Mouse (Mus musculus) MEL (cell line): ENCODE measurements around the gene Ccdc163. TPM values are rescaled to one million over a fixed set of nuclear protein-coding genes. Genes with fewer than 3 reads are reported as not detected.

Experiments used
- DNase-seq: peaks from one replicate; pipeline ENCODE4 v3.0.0; 2011; ENCODE audit warnings: low read depth, low spot score
- H3K27ac ChIP-seq: 2 replicates; pipeline ENCODE4 v1.5.1; 2012; ENCODE audit warnings: low read depth, mild to moderate bottlenecking, control low read depth, low read length, moderate library complexity; ENCODE audit not compliant: control insufficient read depth
- H3K27me3 ChIP-seq, 2 experiments: fragments of 150-350 bp in 1 of 2; sonication (generic) in 1 of 2; 2 replicates each; pipeline ENCODE4 v1.6.1; 2012; ENCODE audit warnings: low read length in 2 of 2, mild to moderate bottlenecking in 2 of 2, improper control_type of control experiment in 1 of 2, moderate library complexity in 1 of 2; ENCODE audit not compliant: insufficient read depth in 2 of 2, control insufficient read depth in 1 of 2
- H3K36me3 ChIP-seq, 2 experiments: 2 replicates each; pipeline ENCODE4 v1.6.1; 2012 to 2014; ENCODE audit warnings: low read length in 2 of 2, improper control_type of control experiment in 1 of 2, inconsistent platforms in 1 of 2, mild to moderate bottlenecking in 1 of 2; ENCODE audit not compliant: insufficient read depth in 2 of 2, control insufficient read depth in 1 of 2
- H3K4me1 ChIP-seq, 2 experiments: fragments of 150-350 bp in 1 of 2; sonication (generic) in 1 of 2; 2 replicates each; pipeline ENCODE4 v1.6.1; 2012; ENCODE audit warnings: low read length in 2 of 2, improper control_type of control experiment in 1 of 2, mild to moderate bottlenecking in 1 of 2; ENCODE audit not compliant: insufficient read depth in 2 of 2, control insufficient read depth in 1 of 2
- H3K4me3 ChIP-seq, 2 experiments: fragments of 150-350 bp in 1 of 2; sonication (generic) in 1 of 2; 2 replicates each; pipeline ENCODE4 v1.5.1; 2012; ENCODE audit warnings: low read depth in 2 of 2, low read length in 2 of 2, mild to moderate bottlenecking in 2 of 2, moderate library complexity in 2 of 2, control low read depth in 1 of 2, improper control_type of control experiment in 1 of 2; ENCODE audit not compliant: control insufficient read depth in 1 of 2, insufficient read depth in 1 of 2
- H3K79me2 ChIP-seq: 2 replicates; pipeline ENCODE4 v1.6.1; 2012; ENCODE audit warnings: mild to moderate bottlenecking, low read length, moderate library complexity; ENCODE audit not compliant: control insufficient read depth, poor library complexity, insufficient read depth
- H3K9ac ChIP-seq: 2 replicates; pipeline ENCODE4 v1.6.1; 2012; ENCODE audit warnings: low read depth, mild to moderate bottlenecking, control low read depth, low read length, moderate library complexity; ENCODE audit not compliant: control insufficient read depth, poor library complexity, severe bottlenecking
- H3K9me3 ChIP-seq: fragments of 150-350 bp; sonication (generic); replicated peaks from 2 replicates; pipeline ENCODE4 v1.6.1; 2012; ENCODE audit warnings: mild to moderate bottlenecking, low read length, improper control_type of control experiment, moderate library complexity; ENCODE audit not compliant: insufficient read depth
- BHLHE40 ChIP-seq: IDR thresholded peaks from 2 replicates; pipeline ENCODE4 v1.6.1; 2012; ENCODE audit warnings: low read depth, mild to moderate bottlenecking, inconsistent platforms, low read length, improper control_type of control experiment, borderline replicate concordance
- CHD1 ChIP-seq: IDR thresholded peaks from 2 replicates; pipeline ENCODE4 v1.6.1; 2012; ENCODE audit warnings: low read depth, mild to moderate bottlenecking, inconsistent platforms, low read length, improper control_type of control experiment
- CHD2 ChIP-seq: IDR thresholded peaks from 2 replicates; pipeline ENCODE4 v1.6.1; 2011; ENCODE audit warnings: low read length, improper control_type of control experiment
- CTCF ChIP-seq, 3 experiments: IDR thresholded peaks in 2 of 3; conservative IDR thresholded peaks in 1 of 3; 2 replicates each; pipeline ENCODE4 v1.5.1; 2011 to 2012; ENCODE audit warnings: low read length in 3 of 3, low read depth in 2 of 3, mild to moderate bottlenecking in 2 of 3, improper control_type of control experiment in 1 of 3, inconsistent platforms in 1 of 3, mixed read lengths in 1 of 3, moderate library complexity in 1 of 3; ENCODE audit not compliant: control insufficient read depth in 1 of 3, insufficient read depth in 1 of 3, poor library complexity in 1 of 3, severe bottlenecking in 1 of 3
- ELF1 ChIP-seq: IDR thresholded peaks from 2 replicates; pipeline ENCODE4 v1.6.1; 2014; ENCODE audit warnings: low read depth, mild to moderate bottlenecking, inconsistent platforms, low read length, improper control_type of control experiment, moderate library complexity
- ETS1 ChIP-seq: IDR thresholded peaks from 2 replicates; pipeline ENCODE4 v1.6.1; 2012; ENCODE audit warnings: low read depth, mild to moderate bottlenecking, inconsistent platforms, low read length, improper control_type of control experiment, moderate library complexity
- GABPA ChIP-seq: IDR thresholded peaks from 2 replicates; pipeline ENCODE4 v1.6.1; 2012; ENCODE audit warnings: low read depth, mild to moderate bottlenecking, inconsistent platforms, low read length, improper control_type of control experiment, moderate library complexity
- HCFC1 ChIP-seq: IDR thresholded peaks from 2 replicates; pipeline ENCODE4 v1.6.1; 2012; ENCODE audit warnings: low read depth, mild to moderate bottlenecking, inconsistent platforms, low read length, improper control_type of control experiment, moderate library complexity
- JUND ChIP-seq: IDR thresholded peaks from 2 replicates; pipeline ENCODE4 v1.6.1; 2011; ENCODE audit warnings: low read depth, mild to moderate bottlenecking, improper control_type of control experiment, low read length
- KAT2A ChIP-seq: conservative IDR thresholded peaks from 2 replicates; pipeline ENCODE4 v1.6.1; 2012; ENCODE audit warnings: low read depth, low read length, improper control_type of control experiment, inconsistent platforms
- MAX ChIP-seq: IDR thresholded peaks from 2 replicates; pipeline ENCODE4 v1.6.1; 2011; ENCODE audit warnings: low read length, improper control_type of control experiment
- MAZ ChIP-seq: IDR thresholded peaks from 2 replicates; pipeline ENCODE4 v1.6.1; 2012; ENCODE audit warnings: low read depth, mild to moderate bottlenecking, inconsistent platforms, low read length, improper control_type of control experiment
- MXI1 ChIP-seq: IDR thresholded peaks from 2 replicates; pipeline ENCODE4 v1.6.1; 2011; ENCODE audit warnings: mild to moderate bottlenecking, low read depth, low read length, improper control_type of control experiment
- MYB ChIP-seq: IDR thresholded peaks from 2 replicates; pipeline ENCODE4 v1.6.1; 2011; ENCODE audit warnings: mild to moderate bottlenecking, low read depth, low read length, improper control_type of control experiment
- MYC ChIP-seq: IDR thresholded peaks from 2 replicates; pipeline ENCODE4 v1.6.1; 2011; ENCODE audit warnings: low read depth, mild to moderate bottlenecking, low read length, improper control_type of control experiment, moderate library complexity
- NRF1 ChIP-seq: IDR thresholded peaks from 2 replicates; pipeline ENCODE4 v1.6.1; 2014; ENCODE audit warnings: low read depth, mild to moderate bottlenecking, inconsistent platforms, low read length, improper control_type of control experiment, moderate library complexity; ENCODE audit not compliant: poor library complexity, insufficient read depth, severe bottlenecking
- POLR2AphosphoS5 ChIP-seq: IDR thresholded peaks from 2 replicates; pipeline ENCODE4 v1.6.1; 2012; ENCODE audit warnings: low read depth, borderline replicate concordance, mild to moderate bottlenecking, inconsistent platforms, low read length, moderate library complexity, mixed read lengths
- SIN3A ChIP-seq: IDR thresholded peaks from 2 replicates; pipeline ENCODE4 v1.6.1; 2012; ENCODE audit warnings: low read length, improper control_type of control experiment, inconsistent platforms
- TCF12 ChIP-seq: IDR thresholded peaks from 2 replicates; pipeline ENCODE4 v1.6.1; 2014; ENCODE audit warnings: low read depth, mild to moderate bottlenecking, inconsistent platforms, low read length, improper control_type of control experiment, moderate library complexity
- USF1 ChIP-seq: IDR thresholded peaks from 2 replicates; pipeline ENCODE4 v1.6.1; 2014; ENCODE audit warnings: low read depth, mild to moderate bottlenecking, inconsistent platforms, low read length, improper control_type of control experiment, moderate library complexity
- ZC3H11A ChIP-seq: IDR thresholded peaks from 2 replicates; pipeline ENCODE4 v1.6.1; 2012; ENCODE audit warnings: low read depth, mild to moderate bottlenecking, inconsistent platforms, low read length, improper control_type of control experiment
- ZMIZ1 ChIP-seq: IDR thresholded peaks from 2 replicates; pipeline ENCODE4 v1.6.1; 2012; ENCODE audit warnings: low read depth, mild to moderate bottlenecking, inconsistent platforms, low read length, improper control_type of control experiment, moderate library complexity
- ZNF384 ChIP-seq: IDR thresholded peaks from 2 replicates; pipeline ENCODE4 v1.6.1; 2012; ENCODE audit warnings: low read depth, mild to moderate bottlenecking, inconsistent platforms, low read length, improper control_type of control experiment
- polyA plus RNA-seq, 2 experiments: library from polyadenylated mRNA; stranded (reverse) in 1 of 2; unstranded in 1 of 2; fragments of >175 nt in 1 of 2; fragments of >200 nt in 1 of 2; gene quantifications; 2 replicates each; pipeline versions ENCODE4 v1.2.1 to v1.2.4; 2012; ENCODE audit warnings: low replicate concordance in 2 of 2, low read depth in 1 of 2; ENCODE audit not compliant: insufficient read length in 2 of 2, insufficient read depth in 1 of 2, missing spikeins in 1 of 2
- total RNA-seq: library from RNA; depleted of rRNA; stranded (reverse); fragments of 300-350 nt; gene quantifications from 2 replicates; pipeline ENCODE4 v1.2.3, GENCODE M21; 2012

Ccdc163 gene
- total and polyA plus RNA-seq, 3 experiments: 12.3 to 26.0 TPM; not detected in 1

DNA sequence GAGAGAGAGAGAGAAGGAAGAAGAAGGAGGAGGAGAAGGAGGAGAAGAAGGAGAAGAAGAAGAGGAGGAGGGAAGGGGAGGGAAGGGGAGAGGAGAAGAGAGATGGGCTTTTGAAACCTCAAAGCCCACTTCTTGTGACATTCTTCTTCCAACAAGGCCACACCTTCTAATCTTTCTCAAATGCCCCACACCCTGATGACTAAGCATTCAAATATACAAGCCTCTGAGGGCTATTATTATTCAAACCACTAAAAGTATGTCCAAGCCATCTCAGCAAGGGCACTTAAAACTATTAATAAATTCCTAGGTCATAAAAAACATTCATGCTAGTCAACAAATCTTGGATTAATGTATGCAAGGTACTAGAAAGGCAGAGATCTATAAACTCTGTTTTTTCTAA lies 60.8 kb downstream of the Ccdc163 start:
- Histone ChIP-seq H3K9me3 (no peaks in the 10 kb centered on the region), H3K36me3 (no peaks in the 10 kb centered on the region; a peak in 1 of 4 replicates), H3K79me2 (no peaks in the 10 kb centered on the region), H3K4me3 (no peak overlapping the region), H3K9ac (no peak overlapping the region), H3K27ac (no peak overlapping the region), H3K4me1 (no peaks in the 10 kb centered on the region), H3K27me3 (no peaks in the 10 kb centered on the region)
- peak; percentile 16 for DNase-seq
- TF ChIP-seq SIN3A (no peak), ELF1 (no peak), CHD2 (no peak), NRF1 (no peak), ZMIZ1 (no peak), POLR2AphosphoS5 (no peak), MAX (no peak), MAZ (no peak), USF1 (no peak), MXI1 (no peak), ETS1 (no peak), TCF12 (no peak)

DNA sequence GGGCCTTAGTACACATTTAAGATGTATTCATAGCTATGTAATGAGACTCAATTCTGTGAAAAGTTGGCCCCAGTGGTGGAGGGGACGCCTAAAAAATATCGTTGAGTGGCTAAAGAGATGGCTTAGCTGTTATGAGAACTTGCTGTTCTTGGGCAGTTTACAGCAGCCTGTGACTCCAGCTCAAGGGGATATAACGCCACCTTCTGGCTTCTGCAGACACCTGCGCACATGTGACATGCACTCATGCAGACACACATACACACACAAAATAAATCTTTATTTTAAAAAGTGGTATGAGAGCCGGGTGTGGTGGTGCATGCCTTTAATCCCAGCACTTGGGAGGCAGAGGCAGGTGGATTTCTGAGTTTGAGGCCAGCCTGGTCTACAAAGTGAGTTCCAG lies 68.1 kb downstream of the Ccdc163 start:
- no peak for TF ChIP-seq BHLHE40
- TF ChIP-seq MYB: no peak
- no peak for TF ChIP-seq KAT2A
- TF ChIP-seq NRF1: no peak
- peak in 1 of 3 experiments; percentile 11; a peak in 1 of 6 replicates for TF ChIP-seq CTCF (IDR thresholded peaks at IDR 0.05 in 2 of 3, conservative IDR thresholded peaks at IDR 0.05 in 1 of 3; ENCODE audit: control insufficient read depth in 1 of 3, insufficient read depth in 1 of 3, low read depth in 2 of 3, low read length in 3 of 3, poor library complexity in 1 of 3, severe bottlenecking in 1 of 3)
- no peaks in the 10 kb centered on the region for H3K9me3 ChIP-seq
- H3K27ac ChIP-seq: no peak overlapping the region
- H3K4me3 ChIP-seq: no peak overlapping the region
- H3K27me3 ChIP-seq: no peaks in the 10 kb centered on the region
- H3K36me3 ChIP-seq: no peaks in the 10 kb centered on the region
- no peak for DNase-seq
- H3K9ac ChIP-seq: no peak overlapping the region
- H3K4me1 ChIP-seq: no peaks in the 10 kb centered on the region
- no peaks in the 10 kb centered on the region for H3K79me2 ChIP-seq

- Histone ChIP-seq H3K9ac (no peak overlapping the region), H3K9me3 (no peaks in the 10 kb centered on the region), H3K27ac (no peak overlapping the region), H3K4me1 (no peaks in the 10 kb centered on the region), H3K4me3 (no peak overlapping the region), H3K36me3 (no peaks in the 10 kb centered on the region)
- DNase-seq: no peak
- TF ChIP-seq HCFC1 (no peak), ZC3H11A (no peak), GABPA (no peak), CHD1 (no peak), ZNF384 (no peak), USF1 (no peak), MYC (no peak), JUND (no peak)
- TF ChIP-seq, all 39 proteins: peak for 0
- Histone ChIP-seq H3K27me3 (no peaks in the 10 kb centered on the region; a peak in 1 of 4 replicates), H3K79me2 (no peaks in the 10 kb centered on the region)
These were observed 68.8 kb downstream of the Ccdc163 start for GRCm38 (mm10) chr4:116777079-116777478.
